Mouse (Mus musculus) ES-CJ7 (cell line): ENCODE measurements at regions not wholly inside any gene's neighbourhood (a gene's known extent, or its start where the extent isn't known, plus 50 kb on each side); places are given as distances from the start of the nearest gene placed in this dataset.
A peak's percentile ranks its signal among the peaks of the same experiment; 100 is the strongest.

ENCODE experiments used
- DNase-seq: peaks from one replicate; pipeline ENCODE4 v3.0.0; 2011; ENCODE audit warnings: low read depth, low spot score

- no peak for DNase-seq
These were observed 1874.5 kb upstream of the Lrrc6 start for GRCm38 (mm10) chr15:68375166-68375565.

GRCm38 (mm10) chr15:68366816-68367215, 1866.1 kb upstream of the Lrrc6 start:
- no peak for DNase-seq

GRCm38 (mm10) chr15:68363058-68363735, 1862.5 kb upstream of the Lrrc6 start:
- peak; percentile 98 for DNase-seq

GRCm38 (mm10) chr15:68362081-68363057, 1861.7 kb upstream of the Lrrc6 start:
- peak; percentile 45 for DNase-seq

- no peak for DNase-seq
These were observed 1860.5 kb upstream of the Lrrc6 start for GRCm38 (mm10) chr15:68360956-68361908.

GRCm38 (mm10) chr15:68359496-68359895, 1858.8 kb upstream of the Lrrc6 start:
- no peak for DNase-seq

- no peak for DNase-seq
These were observed 1855.2 kb upstream of the Lrrc6 start for GRCm38 (mm10) chr15:68355957-68356356.

GRCm38 (mm10) chr15:68344652-68345051, 1843.9 kb upstream of the Lrrc6 start:
- DNase-seq, result no peak

- no peak for DNase-seq
These were observed 1841.8 kb upstream of the Lrrc6 start for GRCm38 (mm10) chr15:68342542-68342941.

GRCm38 (mm10) chr15:68341056-68341455, 1840.3 kb upstream of the Lrrc6 start:
- no peak for DNase-seq

- DNase-seq, result no peak
These were observed 1836.6 kb upstream of the Lrrc6 start for GRCm38 (mm10) chr15:68337264-68337663.

- DNase-seq, result no peak
These were observed 1835.1 kb upstream of the Lrrc6 start for GRCm38 (mm10) chr15:68335837-68336236.

- no peak for DNase-seq
These were observed 1815.4 kb upstream of the Lrrc6 start for GRCm38 (mm10) chr15:68316116-68316515.
